ENCODE assay signal across 8 mouse cellular contexts in the genomic region with DNA sequence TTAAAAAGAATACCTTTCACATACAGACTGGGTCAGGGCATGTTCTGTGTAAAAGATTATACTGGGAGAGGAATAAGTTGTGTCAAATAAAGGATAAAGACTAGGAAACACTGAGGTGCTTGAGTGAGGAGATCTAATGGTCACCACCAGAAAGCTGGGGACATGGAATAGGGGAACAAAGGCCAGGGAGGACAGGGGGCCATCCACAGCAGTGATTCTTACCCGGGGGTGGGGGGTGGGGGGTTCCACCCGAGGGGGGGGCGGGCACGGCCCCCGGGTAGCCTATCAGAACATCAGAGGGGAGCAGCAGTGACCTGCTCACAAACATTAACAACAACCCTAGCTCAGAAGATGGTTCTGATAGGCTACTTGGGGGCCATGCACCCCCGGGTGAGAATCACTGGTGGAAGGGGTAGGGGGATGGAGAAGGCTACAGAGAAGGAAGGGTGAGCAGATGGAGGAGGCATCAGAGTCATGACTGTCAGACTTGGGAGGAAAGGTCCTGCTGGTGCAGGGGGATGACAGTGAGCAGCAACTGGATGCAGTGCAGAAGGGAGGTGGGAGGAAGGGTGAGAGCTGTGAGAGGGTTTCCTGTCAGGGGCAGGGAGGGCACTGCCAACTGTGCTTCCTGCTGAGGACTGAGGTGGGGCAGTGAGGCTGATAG.
DNase-seq lines count a peak whose midpoint lies in the region; ATAC-seq and TF ChIP-seq lines count a peak whose summit lies in the region.
"Not testable (repeated sequence)": the region's sequence is repeated elsewhere in the genome, so short reads cannot be mapped to it uniquely, and the experiment has no call there.

No protein-coding gene starts in this region.

- intact Hi-C loops in heart, postnatal 36 days (cut with DNase I): not testable (repeated sequence)

- TF ChIP-seq CTCF in cerebellum, adult 2 months (IDR thresholded peaks at IDR 0.05; ENCODE audit: borderline replicate concordance, insufficient read depth, low read depth, low read length): not testable (repeated sequence)

- peak; percentile 27 to 36 for DNase-seq in cerebellum, adult 2 months
- DNase-seq in heart, postnatal 36 days: peak; percentile 16 to 28
- peak; percentile 21 for DNase-seq in layer of hippocampus, adult 11-12 months (ENCODE audit: low spot score)
- DNase-seq in natural killer cell, adult 2 months (ENCODE audit: low spot score in 2 of 2): peak; percentile 54 to 66
- DNase-seq in splenic B cell, adult 2 months (ENCODE audit: low read depth, low spot score): peak; percentile 32

- H3K4me2 ChIP-seq in liver, embryonic 16.5 days (ENCODE audit: low read depth, low read length): not testable (repeated sequence)

- 70% methylated on average over 6 of the region's 6 CpGs for WGBS in cerebellum, adult 2 months
- 57% methylated on average over 6 of the region's 6 CpGs for WGBS in liver, embryonic 16.5 days (ENCODE audit: insufficient replicate concordance)

- ATAC-seq in CD4-positive, CD25-positive, alpha-beta regulatory T cell, adult 4 months: peak; percentile 100
- ATAC-seq in frontal cortex, adult (ENCODE audit: low TSS enrichment): peak; percentile 82
- ATAC-seq in liver, embryonic 16.5 days (ENCODE audit: low read depth): peak; percentile 64

- not testable (repeated sequence) for H3K4me3 ChIP-seq in cerebellum, adult 2 months (replicated peaks; ENCODE audit: insufficient read depth, low read depth, low read length); liver, embryonic 16.5 days (ENCODE audit: low read depth, low read length)

- H3K36me3 ChIP-seq in liver, embryonic 16.5 days (ENCODE audit: control insufficient read depth, insufficient read depth); splenic B cell, adult 2 months (ENCODE audit: control insufficient read depth, insufficient read depth, low read length, poor library complexity, severe bottlenecking): not testable (repeated sequence)

- not testable (repeated sequence) for H3K27me3 ChIP-seq in cerebellum, adult 2 months (ENCODE audit: control insufficient read depth, insufficient read depth, low read length); liver, embryonic 16.5 days (ENCODE audit: control insufficient read depth, insufficient read depth, low read depth, low read length); splenic B cell, adult 2 months (ENCODE audit: control insufficient read depth, insufficient read depth, low read length, poor library complexity, severe bottlenecking)

- H3K4me1 ChIP-seq in cerebellum, adult 2 months (ENCODE audit: control insufficient read depth, insufficient read depth, low read length); liver, embryonic 16.5 days (ENCODE audit: control insufficient read depth, low read depth, low read length): not testable (repeated sequence)

- TF ChIP-seq POLR2A in cerebellum, adult 2 months (IDR thresholded peaks at IDR 0.05; ENCODE audit: borderline replicate concordance, insufficient read depth, low read length): not testable (repeated sequence)

- H3K9me3 ChIP-seq in liver, embryonic 16.5 days (replicated peaks; ENCODE audit: control insufficient read depth, low read length): not testable (repeated sequence)

- H3K27ac ChIP-seq in cerebellum, adult 2 months (ENCODE audit: insufficient read depth, low read length); liver, embryonic 16.5 days (ENCODE audit: low read length): not testable (repeated sequence)

- H3K9ac ChIP-seq in liver, embryonic 16.5 days (ENCODE audit: low read depth, low read length): not testable (repeated sequence)
